Mouse (Mus musculus) thymus, adult 18-20 months (tissue): ENCODE data around the gene Col12a1.
"Not testable (repeated sequence)": the region's sequence is repeated elsewhere in the genome, so short reads cannot be mapped to it uniquely, and the experiment has no call there.

ENCODE experiments used
- DNase-seq, 2 experiments: peaks; one replicate each; pipeline ENCODE4 v3.0.0; 2022; ENCODE audit warnings: mixed read lengths in 2 of 2

Gene Col12a1

GRCm38 (mm10) chr9:79689342-79689741 is 29.3 kb downstream of the Col12a1 start:
- no peak for DNase-seq

DNA sequence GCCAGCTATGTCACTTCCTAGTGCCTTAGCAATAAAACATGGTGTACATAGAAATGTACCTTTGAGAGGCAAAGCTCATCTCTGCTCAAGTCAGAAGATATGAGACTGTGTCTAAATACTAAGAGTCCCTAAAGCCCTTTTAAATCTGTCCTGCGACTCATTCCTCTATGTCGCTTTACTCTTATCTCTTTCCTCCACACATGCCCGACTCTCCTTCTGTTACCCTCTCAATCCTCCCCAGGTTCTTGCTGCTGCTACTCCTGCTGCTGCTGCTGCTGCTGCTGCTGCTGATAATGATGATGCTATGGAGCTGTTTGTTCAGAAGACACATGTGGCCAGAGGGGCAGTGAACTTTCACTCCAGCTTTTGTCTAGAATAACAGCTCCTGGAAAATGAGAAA is 31.4 kb downstream of the Col12a1 start:
- no peak for DNase-seq

- DNase-seq, result no peak
Observed at GRCm38 (mm10) chr9:79686049-79686448, 32.6 kb downstream of the Col12a1 start.

DNA sequence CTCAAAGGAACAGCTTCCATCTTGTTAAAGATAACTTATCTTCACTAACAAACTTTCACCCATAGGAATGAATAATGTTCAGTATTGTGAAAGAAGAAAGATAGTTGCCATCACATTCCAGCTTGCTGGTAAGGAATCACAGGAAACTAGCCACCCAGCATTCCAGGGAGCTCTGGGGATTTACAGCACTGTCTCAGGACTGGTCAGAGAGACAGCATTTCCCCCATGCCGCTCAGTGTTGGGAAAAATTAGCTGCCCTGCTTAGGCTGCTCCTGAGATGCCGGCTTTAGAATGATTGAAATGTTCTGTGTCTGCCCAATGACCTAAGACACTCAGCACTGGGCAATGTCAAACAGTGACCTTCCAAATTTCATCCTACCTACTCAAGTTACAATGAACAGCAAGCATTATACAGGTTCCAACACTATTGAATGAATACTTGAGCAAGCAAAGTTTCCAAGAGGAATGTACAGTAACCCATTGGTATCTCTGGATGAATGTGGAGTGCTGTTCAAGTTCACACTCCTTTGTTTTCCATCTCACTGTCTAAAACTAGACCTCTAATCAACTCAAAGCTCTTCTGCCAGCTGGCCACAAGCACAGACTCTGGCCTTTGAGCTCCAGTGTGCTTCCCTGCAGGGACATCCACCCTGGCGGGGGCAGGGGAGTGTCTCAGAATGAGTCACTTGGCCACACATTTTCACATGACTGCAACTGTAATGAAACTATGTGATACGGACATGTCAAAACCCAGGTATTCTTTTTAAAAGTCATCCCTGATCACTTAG is 38.0 kb downstream of the Col12a1 start:
- DNase-seq, result no peak

- DNase-seq, result not testable (repeated sequence)
Observed at GRCm38 (mm10) chr9:79668806-79669205, 49.8 kb downstream of the Col12a1 start.

DNA sequence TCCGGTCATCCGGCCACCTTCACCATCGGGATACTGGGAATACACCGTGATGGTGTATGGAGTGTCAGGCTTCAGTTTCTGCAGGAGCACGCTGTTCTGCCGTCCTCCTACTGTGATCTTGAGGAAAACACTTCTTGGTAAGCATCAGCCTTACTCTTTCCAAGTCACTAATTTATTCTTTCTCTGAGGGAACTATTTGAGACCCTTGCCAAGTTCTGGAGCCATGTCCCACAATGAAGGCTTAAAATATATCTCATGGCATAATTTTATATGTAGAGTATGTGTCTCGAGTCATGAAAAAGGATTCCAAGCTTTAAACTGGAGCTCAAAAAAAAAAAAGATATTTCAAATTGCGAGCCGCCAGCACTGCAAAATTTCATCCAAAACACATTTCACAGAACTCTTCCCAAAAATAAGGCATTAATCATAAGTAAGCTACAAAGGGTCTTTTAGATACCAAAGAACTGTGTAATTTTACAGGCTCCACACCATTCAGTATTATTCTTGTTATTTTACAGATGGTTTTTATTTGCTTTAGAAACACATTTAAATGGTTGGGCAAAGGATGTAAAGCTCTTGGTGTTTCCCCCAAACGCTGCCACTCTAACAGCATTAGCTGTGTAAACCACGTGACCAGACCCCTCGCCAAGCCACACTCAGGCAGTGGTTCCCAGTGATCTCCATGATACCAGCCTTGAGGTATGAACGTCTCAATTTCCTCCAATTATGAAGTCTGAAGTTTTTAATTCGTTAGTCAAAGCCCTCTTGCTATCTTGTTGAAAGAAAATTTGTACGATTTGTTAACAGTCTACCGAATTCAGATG is 65.1 kb downstream of the Col12a1 start:
- no peak for DNase-seq

GRCm38 (mm10) chr9:79648587-79648986 is 70.0 kb downstream of the Col12a1 start:
- no peak for DNase-seq

- no peak for DNase-seq
Observed at GRCm38 (mm10) chr9:79645757-79646156, 72.9 kb downstream of the Col12a1 start.

- no peak for DNase-seq
Observed at GRCm38 (mm10) chr9:79639430-79640090, 79.1 kb downstream of the Col12a1 start.

DNA sequence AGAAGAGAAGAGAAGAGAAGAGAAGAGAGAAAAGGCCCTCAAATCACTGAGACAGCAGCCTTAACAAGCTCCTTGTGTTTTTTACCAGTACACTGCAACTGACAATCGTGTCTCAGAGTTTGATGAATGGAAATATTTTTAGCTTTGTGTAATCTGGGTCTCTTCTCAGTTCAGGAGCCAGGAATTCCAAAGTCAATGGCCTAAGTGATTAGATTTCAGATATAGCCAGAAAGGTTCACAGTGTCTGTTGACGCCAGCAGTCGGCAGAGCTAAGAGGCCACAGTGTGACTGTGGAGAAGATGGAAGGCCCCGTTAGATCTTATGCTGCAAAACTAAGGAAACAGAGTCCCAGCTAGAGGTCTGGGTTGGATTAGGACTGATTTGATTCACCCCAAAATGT is 80.8 kb downstream of the Col12a1 start:
- DNase-seq, result no peak

DNA sequence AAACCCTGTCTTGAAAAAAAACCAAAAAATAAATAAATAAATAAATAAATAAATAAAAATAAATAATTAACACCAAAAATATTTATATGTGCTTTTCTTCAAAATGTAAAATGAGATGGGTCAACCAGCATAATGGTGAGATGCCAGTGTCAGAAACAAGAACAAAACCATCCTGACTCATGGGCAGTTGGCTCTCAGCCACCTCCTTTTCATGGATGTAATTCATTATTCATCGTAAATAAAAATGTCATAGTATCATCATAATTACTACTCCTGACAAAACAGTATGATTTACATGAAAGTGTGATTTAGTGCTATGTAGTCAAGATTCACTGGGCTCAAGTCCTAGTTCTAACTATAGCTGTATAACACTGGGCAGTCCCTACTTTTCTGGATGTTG is 84.6 kb downstream of the Col12a1 start:
- DNase-seq, result no peak

DNA sequence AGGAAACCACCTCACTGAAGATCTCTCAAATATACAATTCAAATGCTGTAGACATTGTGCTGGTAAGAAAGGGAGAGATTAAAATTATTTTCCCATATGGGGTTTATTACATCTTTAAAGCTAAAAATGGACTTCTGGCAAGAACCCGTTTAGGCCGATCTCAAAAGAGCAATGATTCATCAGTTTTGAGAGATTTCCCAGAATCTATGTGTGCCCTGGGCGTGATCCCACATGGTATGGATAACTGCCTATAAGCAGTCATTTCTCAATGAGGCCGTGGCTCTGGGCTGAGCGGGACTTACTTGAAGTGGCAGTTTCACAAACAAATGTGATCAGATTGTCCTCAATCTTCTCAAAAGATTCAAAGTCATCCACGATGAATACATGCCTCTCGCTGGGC is 87.4 kb downstream of the Col12a1 start:
- no peak for DNase-seq

DNA sequence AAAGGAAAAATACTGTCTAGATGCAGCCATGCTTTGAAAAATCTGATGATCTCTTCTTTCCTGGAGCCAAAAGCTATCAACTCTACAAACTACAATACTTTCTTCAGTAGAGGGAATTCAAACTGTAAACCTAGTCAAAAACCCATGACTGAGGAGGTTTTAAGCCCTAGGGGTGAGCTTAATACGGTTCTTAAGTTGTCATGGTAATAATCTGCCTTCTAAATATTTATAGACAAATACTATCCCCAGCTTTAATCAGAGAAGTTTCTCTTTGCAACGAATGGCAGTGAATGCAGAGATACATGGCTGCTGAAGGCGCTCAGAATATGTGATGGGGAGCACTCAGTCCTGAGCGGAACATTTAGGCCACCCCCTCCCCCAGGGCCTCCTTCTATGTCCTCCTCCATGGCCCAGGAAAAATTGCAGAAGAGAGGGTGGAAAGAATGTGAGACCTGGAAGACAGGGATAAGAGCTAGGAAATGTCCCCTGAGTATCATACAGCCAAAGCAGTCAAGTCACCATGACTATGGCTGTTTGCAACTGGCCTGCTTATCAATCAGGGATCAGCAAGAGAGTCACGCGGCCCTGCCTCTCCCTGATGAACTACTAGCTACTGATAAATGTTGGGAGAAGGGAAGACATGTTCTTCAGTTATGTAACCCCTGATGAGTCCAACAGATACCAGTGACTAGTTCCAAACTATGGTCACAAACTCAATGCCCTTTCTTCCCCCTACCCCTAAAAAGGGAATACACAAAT is 99.6 kb downstream of the Col12a1 start:
- DNase-seq, result no peak

DNA sequence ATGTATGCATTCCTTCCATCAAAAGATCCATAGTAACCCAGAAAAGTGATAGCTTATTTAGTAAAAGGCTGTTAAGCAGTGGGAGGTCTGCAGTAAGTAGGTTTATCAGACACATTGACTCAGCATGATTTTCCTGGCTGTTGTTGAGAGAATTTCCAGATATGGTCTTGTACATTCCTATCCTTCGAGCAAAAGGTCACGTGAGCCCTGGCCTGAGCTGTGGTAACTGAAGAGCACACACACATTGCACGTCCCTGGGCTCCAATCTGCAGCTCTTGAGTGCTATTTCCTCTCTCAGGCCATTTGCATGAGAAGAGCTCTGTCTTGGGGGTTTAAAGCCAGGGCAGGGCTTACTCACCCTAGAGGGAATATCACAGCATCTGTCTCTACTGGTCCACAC is 101.3 kb downstream of the Col12a1 start:
- DNase-seq, result no peak

- no peak for DNase-seq
Observed at GRCm38 (mm10) chr9:79616040-79616439, 102.6 kb downstream of the Col12a1 start.

DNA sequence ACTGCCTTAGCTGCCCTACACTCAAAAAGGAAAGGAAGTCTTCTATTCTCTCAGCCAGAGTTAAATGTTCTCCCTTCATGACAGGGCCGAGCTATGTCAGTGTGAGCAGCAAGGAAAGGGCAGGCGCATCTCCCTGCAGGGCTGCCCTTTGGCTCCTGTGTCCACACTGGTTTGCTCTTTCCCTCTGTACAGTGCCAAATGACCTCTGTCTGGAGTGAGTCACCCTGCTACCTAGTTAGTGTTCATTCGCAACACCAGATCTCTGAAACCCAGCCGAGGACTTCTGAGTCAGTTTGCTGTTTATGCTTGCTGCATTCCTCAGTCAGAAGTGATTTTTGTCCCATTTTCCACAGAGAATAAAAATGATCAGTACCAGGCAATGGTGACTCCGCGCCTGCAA is 108.3 kb downstream of the Col12a1 start:
- DNase-seq, result no peak

GRCm38 (mm10) chr9:79609661-79610060 is 109.0 kb downstream of the Col12a1 start:
- DNase-seq, result no peak

DNA sequence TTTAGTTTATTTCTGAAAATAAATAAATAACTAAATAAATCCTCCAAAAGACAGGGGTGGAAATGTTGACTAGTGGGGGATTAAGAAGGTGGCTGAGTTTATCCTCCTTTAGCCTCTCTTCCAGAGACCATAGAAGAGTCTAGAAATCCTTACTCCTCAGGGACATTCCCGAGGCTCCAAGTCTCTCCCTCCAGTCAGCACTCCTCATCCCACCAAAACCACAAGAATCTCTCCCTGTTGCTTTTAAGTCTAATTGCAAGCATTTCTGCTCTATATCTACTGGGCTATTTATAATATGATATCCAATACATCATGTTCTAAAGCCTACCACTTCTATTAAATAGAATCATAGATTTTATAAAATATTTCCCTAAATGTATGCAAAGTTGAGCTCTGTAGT is 109.8 kb downstream of the Col12a1 start:
- DNase-seq, result no peak

DNA sequence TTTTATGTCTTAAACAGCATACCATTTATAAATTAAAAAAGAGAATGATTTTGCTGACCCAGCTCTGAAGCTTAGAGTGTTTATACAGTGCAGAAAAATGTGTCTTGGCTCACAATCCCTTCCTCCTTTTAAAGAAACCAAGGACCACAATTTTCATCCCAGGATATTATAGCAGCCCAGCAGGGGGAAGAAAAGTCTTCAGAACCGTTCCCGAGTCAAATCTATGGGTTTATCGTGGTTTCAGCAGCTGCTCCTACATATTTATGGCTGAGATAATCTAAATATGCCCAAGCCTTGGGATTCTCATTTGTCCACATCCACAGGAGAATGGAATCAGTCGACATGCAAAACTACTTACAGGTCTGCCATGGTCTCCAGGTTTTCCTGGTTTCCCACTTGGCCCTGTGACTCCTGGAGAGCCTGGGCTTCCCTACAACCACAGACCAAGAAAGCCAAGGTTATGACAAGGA is 110.5 kb downstream of the Col12a1 start:
- no peak for DNase-seq

DNA sequence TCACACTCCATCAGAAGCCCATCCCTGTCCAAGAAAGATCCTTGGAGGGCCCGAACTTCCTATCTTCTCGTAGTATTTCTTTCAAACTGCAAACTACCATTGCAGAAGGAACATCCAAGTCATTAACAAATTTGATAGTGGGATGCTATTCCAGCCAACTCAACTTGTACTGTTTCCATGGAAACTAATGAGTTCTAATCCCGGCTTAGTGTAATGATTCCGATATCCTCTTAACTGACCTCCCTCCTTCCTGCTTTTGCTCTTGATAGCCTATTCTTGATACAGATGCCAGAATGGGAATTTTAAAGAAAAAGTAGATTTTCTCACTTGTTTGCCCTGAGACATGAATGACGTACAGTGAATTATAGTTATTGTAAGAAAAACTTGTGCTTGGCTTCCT is 112.5 kb downstream of the Col12a1 start:
- no peak for DNase-seq

DNA sequence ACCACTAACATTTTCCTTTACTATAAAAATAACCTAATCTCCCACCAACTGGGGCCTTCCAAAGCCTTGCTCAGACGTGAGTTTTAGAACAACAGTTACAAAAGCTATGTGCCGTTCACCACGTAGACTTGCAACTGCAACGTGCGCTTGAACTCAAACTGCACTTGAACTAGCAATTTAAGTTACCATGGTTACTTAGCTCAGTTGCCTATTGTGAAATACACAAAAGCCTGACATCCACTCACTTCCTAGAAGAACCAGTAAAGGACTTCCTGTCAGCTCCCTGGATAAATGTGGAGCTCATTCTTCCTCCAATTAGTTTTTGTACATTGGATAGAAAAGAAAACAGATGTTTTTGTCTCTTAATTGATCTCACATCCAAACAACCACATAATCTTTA is 112.9 kb downstream of the Col12a1 start:
- DNase-seq, result no peak

- DNase-seq, result no peak
Observed at GRCm38 (mm10) chr9:79604546-79604945, 114.1 kb downstream of the Col12a1 start.

GRCm38 (mm10) chr9:79603448-79603847 is 115.2 kb downstream of the Col12a1 start:
- no peak for DNase-seq
